Mouse (Mus musculus): ENCODE measurements around the gene Gga3.

The Gga3 gene

DNA sequence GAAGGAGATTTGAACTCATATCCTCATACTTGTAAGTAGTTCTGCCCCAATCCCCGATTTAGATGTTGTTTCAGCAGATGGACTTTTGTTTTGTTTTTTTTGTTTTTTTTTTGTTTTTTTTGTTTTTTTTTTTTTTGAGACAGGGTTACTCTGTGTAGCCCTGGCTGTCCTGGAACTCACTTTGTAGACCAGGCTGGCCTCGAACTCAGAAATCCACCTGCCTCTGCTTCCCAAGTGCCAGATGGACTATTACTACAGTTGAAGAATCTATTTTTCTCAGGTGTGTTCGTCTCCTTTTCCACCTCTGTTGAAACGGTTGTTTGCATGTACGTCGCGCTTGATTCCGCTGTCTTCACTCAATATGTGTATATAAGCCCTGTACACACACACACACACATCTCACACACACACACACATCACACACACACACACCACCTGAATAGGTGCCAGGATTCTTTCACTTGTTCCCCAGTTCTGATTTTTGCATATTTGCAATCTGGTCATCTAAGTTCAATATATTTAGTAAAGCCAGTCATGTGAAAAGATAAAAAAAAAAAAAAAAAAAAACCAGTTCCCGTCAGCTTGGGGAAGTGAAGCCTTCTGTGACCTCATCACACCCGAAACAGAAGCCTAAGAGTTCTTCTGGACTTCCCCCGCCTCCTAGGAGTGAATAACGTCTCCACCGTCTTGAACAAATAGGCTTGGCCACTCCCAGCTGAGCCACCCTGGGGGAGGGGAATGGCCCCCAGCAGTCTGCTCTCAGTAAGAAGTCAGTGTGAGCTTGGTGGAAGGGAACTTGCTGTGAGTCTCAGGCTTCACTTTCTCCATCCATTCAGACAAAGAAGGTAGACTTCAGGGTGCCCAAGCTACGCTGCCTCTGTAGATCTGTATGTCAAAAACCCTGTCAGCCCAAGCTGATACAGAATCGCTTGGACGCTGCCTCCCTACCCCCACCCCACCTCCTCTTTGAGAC, 27.0 kb upstream of the Gga3 start:
- no peak for DNase-seq (ENCODE audit: low spot score in 2 of 2)

GRCm38 (mm10) chr11:115629734-115630531, 26.1 kb upstream of the Gga3 start:
- no peak for DNase-seq (ENCODE audit: low spot score in 2 of 2)

DNA sequence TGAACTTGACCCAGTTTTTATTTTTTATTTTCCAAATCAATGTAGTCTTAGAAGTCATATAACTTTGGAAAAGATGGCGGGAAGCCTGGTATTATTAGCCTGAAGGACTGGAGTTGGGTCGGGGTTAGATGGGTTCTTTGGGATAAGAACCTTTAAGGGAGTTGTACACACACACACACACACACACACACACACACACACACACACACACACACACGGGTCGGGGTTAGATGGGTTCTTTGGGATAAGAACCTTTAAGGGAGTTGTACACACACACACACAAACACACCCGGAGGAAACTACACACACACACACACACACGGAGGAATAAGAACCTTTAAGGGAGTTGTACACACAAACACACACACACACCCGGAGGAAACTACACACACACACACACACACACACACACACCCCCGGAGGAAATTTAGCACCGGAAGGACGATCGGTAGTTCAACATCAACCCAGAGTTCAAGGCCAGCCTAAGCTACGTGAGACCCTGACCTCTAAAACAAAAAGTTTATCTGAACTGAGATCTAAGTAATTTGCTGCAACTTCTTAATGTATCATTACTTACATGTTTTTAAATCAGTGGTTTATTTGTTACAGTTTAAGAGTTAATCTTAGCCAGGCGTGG, 24.7 kb upstream of the Gga3 start:
- no peak for DNase-seq (ENCODE audit: low spot score in 2 of 2)

DNA sequence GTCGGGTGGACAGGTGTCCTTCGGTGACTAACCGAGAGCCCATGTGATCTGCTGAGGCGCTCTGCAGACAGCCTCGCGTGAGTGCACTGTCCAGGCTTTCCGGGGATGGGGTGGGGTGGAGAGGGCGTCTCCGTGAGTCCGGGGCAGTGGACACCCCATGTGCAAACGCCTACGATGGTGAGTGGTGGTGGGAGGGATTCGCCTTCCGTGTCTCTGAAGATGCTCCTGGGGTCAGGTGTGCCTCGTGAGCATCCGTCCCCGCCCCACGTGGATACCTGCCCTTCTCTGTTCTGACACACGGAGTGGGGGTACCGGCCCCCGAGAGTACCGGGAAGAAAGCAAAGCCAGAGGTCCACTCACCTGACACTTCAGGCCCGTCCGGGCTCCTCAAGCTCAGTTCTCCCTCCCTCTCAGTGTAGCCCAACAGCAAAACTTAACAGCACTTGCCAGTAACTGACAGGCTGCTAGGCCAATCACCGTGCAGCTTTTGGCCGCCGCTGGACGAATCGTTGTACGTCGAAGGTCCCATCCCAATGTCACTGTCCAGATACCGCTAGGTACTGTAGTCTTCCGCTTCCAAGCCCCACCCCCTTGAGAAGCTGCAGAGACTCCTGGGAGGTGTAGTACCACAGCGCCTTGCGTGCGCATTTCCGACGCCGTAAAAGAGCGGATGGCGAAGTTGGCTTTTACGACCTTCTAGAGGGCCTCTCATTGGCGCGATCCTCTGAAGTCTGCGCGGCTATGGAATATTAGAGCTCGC, 24.0 kb upstream of the Gga3 start, which contains the start of gene Slc25a19:
Gene Slc25a19, minus strand, starts transcription at position 591 of the 760 bp plus-strand sequence.
- DNase-seq (ENCODE audit: low spot score in 2 of 2): peak; percentile 93 to 98

DNA sequence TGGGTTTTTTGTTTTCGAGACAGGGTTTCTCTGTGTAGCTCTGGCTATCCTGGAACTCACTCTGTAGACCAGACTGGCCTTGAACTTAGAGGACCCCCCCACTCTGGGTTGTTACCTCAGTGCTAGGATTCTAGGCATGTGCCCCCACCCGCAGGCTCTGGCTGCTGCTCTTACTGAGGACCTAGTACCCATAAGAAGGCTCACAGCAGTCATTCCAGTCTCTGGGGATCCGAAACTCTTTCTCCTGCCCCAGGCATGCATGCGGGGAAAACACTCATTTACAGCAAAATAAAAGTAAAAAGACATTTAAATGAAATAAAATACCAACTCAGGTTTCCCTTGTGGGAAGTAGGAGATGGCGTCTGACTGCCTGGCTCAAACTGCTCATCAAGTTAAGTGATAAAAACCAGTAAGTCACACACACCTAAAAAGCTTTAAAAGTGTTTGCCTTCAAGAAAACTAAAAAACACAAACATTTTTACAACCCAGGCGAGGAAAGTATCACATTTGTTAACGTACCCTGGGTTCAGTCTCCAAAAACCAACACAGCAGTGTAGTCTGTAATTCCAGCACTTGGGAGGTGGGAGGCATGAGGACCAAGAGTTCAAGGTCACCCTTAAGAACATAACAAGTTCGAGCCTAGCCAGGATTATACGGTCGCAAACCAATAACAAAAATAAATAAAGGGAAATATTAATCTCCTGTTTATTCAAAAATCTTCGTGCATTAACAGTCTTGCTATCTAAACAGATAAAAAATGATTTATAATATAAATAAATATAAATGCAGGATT, 23.2 kb upstream of the Gga3 start:
- DNase-seq (ENCODE audit: low spot score in 2 of 2): no peak

GRCm38 (mm10) chr11:115625877-115626276, 22.0 kb upstream of the Gga3 start:
- DNase-seq (ENCODE audit: low spot score in 2 of 2): no peak

GRCm38 (mm10) chr11:115623487-115624070, 19.7 kb upstream of the Gga3 start:
- no peak for DNase-seq (ENCODE audit: low spot score in 2 of 2)

DNA sequence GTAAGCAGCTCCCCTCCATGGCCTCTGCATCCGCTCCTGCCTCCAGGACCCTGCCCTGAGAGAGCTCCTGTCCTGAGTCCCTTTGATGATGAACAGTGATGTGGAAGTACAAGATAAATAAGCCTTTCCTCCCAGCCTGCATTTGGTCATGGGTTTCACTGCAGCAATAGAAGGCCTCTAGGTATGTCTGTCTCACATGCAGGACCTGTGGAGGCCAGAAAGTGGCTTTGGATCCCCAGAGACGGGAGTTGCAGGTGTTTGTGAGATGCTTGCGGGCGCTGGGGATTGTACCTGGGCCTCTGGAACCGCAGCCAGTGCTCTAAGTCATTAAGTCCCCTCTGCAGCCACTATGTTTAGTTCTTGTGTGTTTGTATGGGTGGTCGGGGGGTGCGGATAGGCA, 16.1 kb upstream of the Gga3 start:
- no peak for DNase-seq (ENCODE audit: low spot score in 2 of 2)

- no peak for DNase-seq (ENCODE audit: low spot score in 2 of 2)
These were observed 15.1 kb upstream of the Gga3 start for GRCm38 (mm10) chr11:115618732-115619516.

DNA sequence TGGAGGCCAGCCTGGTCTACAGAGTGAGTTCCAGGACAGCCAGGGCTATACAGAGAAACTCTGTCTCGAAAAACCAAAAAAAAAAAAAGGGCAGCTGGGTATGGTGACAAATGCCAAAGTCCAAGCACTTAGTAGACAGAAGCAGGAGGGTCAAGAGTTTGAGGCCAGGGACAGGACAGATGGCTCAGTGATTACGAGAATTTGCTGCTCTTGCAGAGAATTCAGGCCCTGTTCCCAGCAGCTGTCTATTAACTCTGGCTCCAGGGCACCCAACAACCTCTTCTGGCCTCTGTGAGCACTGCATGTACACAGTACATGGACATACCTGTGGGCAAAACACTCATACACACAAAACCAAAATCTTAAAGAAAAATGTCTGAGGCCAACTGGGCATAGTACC, 14.2 kb upstream of the Gga3 start:
- DNase-seq (ENCODE audit: low spot score in 2 of 2): no peak

DNA sequence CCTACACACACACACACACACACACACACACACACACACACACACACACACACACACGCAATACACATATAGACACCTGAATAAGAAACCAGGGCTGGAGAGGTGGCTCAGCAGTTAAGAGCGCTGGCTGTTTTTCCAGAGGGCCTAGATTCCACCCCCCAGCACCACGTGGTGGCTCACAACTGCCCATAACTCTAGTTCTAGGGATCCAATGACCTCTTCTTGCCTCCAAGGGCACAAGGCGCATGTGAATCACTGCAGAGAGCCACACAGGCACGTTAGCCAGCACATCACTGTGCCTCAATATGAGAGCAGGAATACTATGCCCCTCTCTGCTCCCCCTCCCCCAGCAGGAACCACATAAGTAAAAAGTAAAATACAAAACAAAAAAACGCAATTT, 13.0 kb upstream of the Gga3 start:
- no peak for DNase-seq (ENCODE audit: low spot score in 2 of 2)

- DNase-seq (ENCODE audit: low spot score in 2 of 2): no peak
These were observed 12.5 kb upstream of the Gga3 start for GRCm38 (mm10) chr11:115616371-115616770.

- no peak for DNase-seq (ENCODE audit: low spot score in 2 of 2)
These were observed 12.0 kb upstream of the Gga3 start for GRCm38 (mm10) chr11:115615875-115616274.

- DNase-seq (ENCODE audit: low spot score in 2 of 2): no peak
These were observed 11.4 kb upstream of the Gga3 start for GRCm38 (mm10) chr11:115615108-115615825.

DNA sequence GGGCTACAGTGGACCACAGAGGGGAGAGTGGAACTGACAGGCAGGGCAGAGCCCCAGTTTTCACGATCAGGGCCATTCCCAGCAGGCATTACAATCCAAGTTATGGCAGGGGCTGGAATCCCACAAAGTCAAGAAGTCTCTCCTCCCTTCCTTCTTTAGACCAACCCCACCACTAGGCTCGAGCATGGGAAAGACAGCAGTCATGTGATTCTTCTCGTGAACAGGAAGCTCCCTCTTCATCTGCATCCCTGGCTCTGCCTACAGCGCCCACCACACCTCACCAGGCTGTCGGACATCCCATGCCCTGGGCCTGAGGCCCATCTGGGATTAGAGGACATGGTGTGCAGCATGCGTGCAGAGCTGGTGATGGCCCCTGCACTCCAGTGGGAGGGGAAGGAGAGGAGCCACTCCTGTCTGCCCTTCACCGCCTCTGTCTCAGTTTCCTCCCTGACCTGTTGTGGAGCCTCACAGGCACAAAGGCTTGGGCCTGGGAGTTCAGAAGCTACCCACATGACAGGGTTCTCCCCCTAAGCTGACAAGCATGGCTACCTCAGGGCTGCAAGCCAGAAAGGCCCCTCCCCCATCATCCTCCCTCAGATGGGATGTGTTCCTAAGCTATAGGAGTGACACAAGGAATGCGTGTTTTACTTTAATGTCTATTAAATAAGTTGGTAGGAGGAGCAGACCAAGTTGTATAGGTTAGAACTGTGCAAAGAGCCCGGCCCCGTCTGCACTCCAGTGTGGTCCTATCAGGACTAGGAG, 10.7 kb upstream of the Gga3 start:
- no peak for DNase-seq (ENCODE audit: low spot score in 2 of 2)

DNA sequence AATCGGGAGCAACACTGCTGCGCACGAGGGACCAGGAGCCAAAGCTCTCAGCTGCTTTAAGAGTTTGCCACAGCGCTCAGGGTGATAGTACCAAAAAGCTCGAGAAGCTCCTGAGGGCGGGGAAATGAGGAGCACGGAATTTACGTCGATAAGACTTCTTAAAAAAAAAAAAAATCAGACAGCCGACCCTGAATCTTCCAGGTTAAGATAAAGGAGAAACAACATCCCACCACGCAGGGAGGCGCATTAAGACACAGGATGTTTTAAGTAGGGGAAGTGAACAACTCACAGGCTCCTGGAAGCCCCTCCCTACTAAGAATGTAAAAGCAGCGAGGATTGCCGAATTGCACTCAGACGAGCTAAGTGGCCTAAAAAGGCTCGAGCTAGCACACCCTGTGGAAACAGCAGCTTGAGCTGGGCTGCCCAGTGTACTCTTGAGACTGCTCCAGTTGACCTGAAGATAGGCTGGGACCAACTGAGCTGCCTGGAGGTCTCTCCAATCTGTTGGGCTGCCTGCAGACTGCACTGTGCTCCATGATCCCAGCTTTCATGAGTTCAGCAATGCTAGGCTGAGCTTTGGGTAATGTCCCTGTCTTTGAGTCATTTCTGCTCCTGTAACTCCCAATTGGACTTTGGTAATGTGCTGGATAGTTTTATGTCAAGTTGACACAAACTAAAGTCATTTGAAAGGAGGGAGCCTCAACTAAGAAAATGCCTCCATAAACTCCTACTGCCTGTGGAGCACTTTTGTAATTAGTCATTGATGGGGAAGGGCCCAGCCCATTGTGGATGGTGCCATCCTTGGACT, 9.5 kb upstream of the Gga3 start:
- DNase-seq (ENCODE audit: low spot score in 2 of 2): peak; percentile 48 to 49

Data from thymus, postnatal 10 days (tissue).